Mouse (Mus musculus): Measurements from ENCODE around the gene Sowahd. TPM values are rescaled to one million over a fixed set of nuclear protein-coding genes. Genes with fewer than 3 reads are reported as not detected.

Sowahd gene
- polyA plus RNA-seq, 1 experiment from 2014 or later, result not detected

Other genes with a start within 250 kb of the Sowahd start
- 127 and 138 TPM in 2 replicates for gene Ube2a, start 174.9 kb upstream of the Sowahd start, polyA plus RNA-seq (2015; fragmentation: Nextera tagmentation; extraction: Ambion mirVana)
- gene C330007P06Rik, start 174.7 kb upstream of the Sowahd start, polyA plus RNA-seq (2015; fragmentation: Nextera tagmentation; extraction: Ambion mirVana), result 26.7 and 29.1 TPM in 2 replicates
- 8.0 and 8.7 TPM in 2 replicates for gene Nkrf, start 145.9 kb upstream of the Sowahd start, polyA plus RNA-seq (2015; fragmentation: Nextera tagmentation; extraction: Ambion mirVana)
- gene Sept6, start 57.1 kb upstream of the Sowahd start, polyA plus RNA-seq (2015; fragmentation: Nextera tagmentation; extraction: Ambion mirVana), result 41.9 and 49.5 TPM in 2 replicates
- 399 and 495 TPM in 2 replicates for gene Rpl39, start 36.6 kb downstream of the Sowahd start, polyA plus RNA-seq (2015; fragmentation: Nextera tagmentation; extraction: Ambion mirVana)
- 32.1 and 34.5 TPM in 2 replicates for gene Upf3b, start 61.5 kb downstream of the Sowahd start, polyA plus RNA-seq (2015; fragmentation: Nextera tagmentation; extraction: Ambion mirVana)
- gene Nkap, start 78.0 kb downstream of the Sowahd start, polyA plus RNA-seq (2015; fragmentation: Nextera tagmentation; extraction: Ambion mirVana), result 19.0 and 22.0 TPM in 2 replicates
- gene Akap14, start 120.0 kb downstream of the Sowahd start, polyA plus RNA-seq (2015; fragmentation: Nextera tagmentation; extraction: Ambion mirVana), result 0.13 and 0.27 TPM in 2 replicates
- 499 and 510 TPM in 2 replicates for gene Ndufa1, start 142.3 kb downstream of the Sowahd start, polyA plus RNA-seq (2015; fragmentation: Nextera tagmentation; extraction: Ambion mirVana)
- 13.6 and 14.4 TPM in 2 replicates for gene Rnf113a1, start 142.4 kb downstream of the Sowahd start, polyA plus RNA-seq (2015; fragmentation: Nextera tagmentation; extraction: Ambion mirVana)
- not detected in 2 replicates for gene Gm9, start 162.2 kb downstream of the Sowahd start, polyA plus RNA-seq (2015; fragmentation: Nextera tagmentation; extraction: Ambion mirVana)
- not detected in 2 replicates for gene Rhox1, start 173.4 kb downstream of the Sowahd start, polyA plus RNA-seq (2015; fragmentation: Nextera tagmentation; extraction: Ambion mirVana)
- not detected in 2 replicates for gene Rhox2a, start 196.1 kb downstream of the Sowahd start, polyA plus RNA-seq (2015; fragmentation: Nextera tagmentation; extraction: Ambion mirVana)
- not detected in 2 replicates for gene Rhox3a, start 201.1 kb downstream of the Sowahd start, polyA plus RNA-seq (2015; fragmentation: Nextera tagmentation; extraction: Ambion mirVana)
- not detected in 2 replicates for gene Rhox4a, start 216.5 kb downstream of the Sowahd start, polyA plus RNA-seq (2015; fragmentation: Nextera tagmentation; extraction: Ambion mirVana)